Mouse (Mus musculus): ENCODE data around the gene Sun5. TPM values are rescaled to one million over a fixed set of nuclear protein-coding genes. Genes with fewer than 3 reads are reported as not detected.

The Sun5 gene
- total and polyA plus RNA-seq, 2 experiments from 2014 or later: not detected

DNA sequence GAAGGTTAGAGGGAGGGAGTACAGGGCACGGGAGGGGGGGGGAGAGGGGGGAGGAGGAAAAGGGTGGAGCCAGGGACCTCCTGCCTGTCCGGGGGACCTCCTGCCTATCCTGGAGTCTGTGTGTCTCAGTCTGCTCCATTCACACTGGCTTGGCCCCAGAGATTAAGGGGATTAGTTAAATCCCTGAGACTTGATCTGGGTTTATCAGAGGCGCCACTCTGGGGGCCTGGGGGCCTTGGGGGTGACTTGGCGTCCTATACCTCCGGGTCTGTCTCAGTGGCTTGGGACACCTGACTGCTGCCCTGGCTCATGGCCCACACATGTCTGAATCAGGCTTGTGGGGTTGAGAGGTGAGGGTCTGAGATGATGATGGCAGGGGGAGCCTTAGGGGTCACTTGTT lies 17.3 kb downstream of the Sun5 start:
- Histone ChIP-seq H3K9ac (replicated peaks; ENCODE audit: low read length, poor library complexity, severe bottlenecking) (no peak overlapping the region), H3K9me3 (ENCODE audit: low read length) (no peaks in the 10 kb centered on the region), H3K27ac (ENCODE audit: low read depth, low read length) (no peak overlapping the region), H3K36me3 (ENCODE audit: insufficient read depth, low read length) (no peaks in the 10 kb centered on the region), H3K4me1 (ENCODE audit: insufficient read depth, low read length) (no peaks in the 10 kb centered on the region), H3K4me3 (ENCODE audit: low read depth, low read length) (no peak overlapping the region), H3K27me3 (ENCODE audit: insufficient read depth, low read length) (no peaks in the 10 kb centered on the region), H3K4me2 (ENCODE audit: low read depth, low read length, poor library complexity, severe bottlenecking) (no peak overlapping the region)
- ATAC-seq (ENCODE audit: low FRiP score) (no peak), DNase-seq (ENCODE audit: low spot score) (no peak)
- no peak for TF ChIP-seq CTCF (IDR thresholded peaks at IDR 0.05)
- 0% methylated on average over 4 of the region's 5 CpGs for WGBS

- ATAC-seq (ENCODE audit: low FRiP score) (no peak), DNase-seq (ENCODE audit: low spot score) (peak; percentile 44)
- Histone ChIP-seq H3K4me1 (ENCODE audit: insufficient read depth, low read length) (no peaks in the 10 kb centered on the region), H3K9me3 (ENCODE audit: low read length) (no peaks in the 10 kb centered on the region), H3K27me3 (ENCODE audit: insufficient read depth, low read length) (no peaks in the 10 kb centered on the region), H3K27ac (ENCODE audit: low read depth, low read length) (no peak overlapping the region), H3K9ac (replicated peaks; ENCODE audit: low read length, poor library complexity, severe bottlenecking) (no peak overlapping the region), H3K4me2 (ENCODE audit: low read depth, low read length, poor library complexity, severe bottlenecking) (no peak overlapping the region), H3K4me3 (ENCODE audit: low read depth, low read length) (no peak overlapping the region), H3K36me3 (ENCODE audit: insufficient read depth, low read length) (no peaks in the 10 kb centered on the region)
- 57% methylated on average over 4 of the region's 4 CpGs for WGBS
- TF ChIP-seq CTCF (IDR thresholded peaks at IDR 0.05): peak; percentile 51
These were observed 19.9 kb downstream of the Sun5 start for GRCm38 (mm10) chr2:153851030-153851360.

- H3K27me3 ChIP-seq (ENCODE audit: insufficient read depth, low read length): no peaks in the 10 kb centered on the region
- no peak for ATAC-seq (ENCODE audit: low FRiP score)
- TF ChIP-seq CTCF (IDR thresholded peaks at IDR 0.05): peak; percentile 51
- H3K4me1 ChIP-seq (ENCODE audit: insufficient read depth, low read length): no peaks in the 10 kb centered on the region
- no peak for DNase-seq (ENCODE audit: low spot score)
- 81% methylated on average over 6 of the region's 6 CpGs for WGBS
- H3K27ac ChIP-seq (ENCODE audit: low read depth, low read length): no peak overlapping the region
- no peak overlapping the region for H3K4me3 ChIP-seq (ENCODE audit: low read depth, low read length)
- no peak overlapping the region for H3K9ac ChIP-seq (replicated peaks; ENCODE audit: low read length, poor library complexity, severe bottlenecking)
- H3K36me3 ChIP-seq (ENCODE audit: insufficient read depth, low read length): no peaks in the 10 kb centered on the region
- no peaks in the 10 kb centered on the region for H3K9me3 ChIP-seq (ENCODE audit: low read length)
- no peak overlapping the region for H3K4me2 ChIP-seq (ENCODE audit: low read depth, low read length, poor library complexity, severe bottlenecking)
These were observed 20.4 kb downstream of the Sun5 start for GRCm38 (mm10) chr2:153850351-153851029.

DNA sequence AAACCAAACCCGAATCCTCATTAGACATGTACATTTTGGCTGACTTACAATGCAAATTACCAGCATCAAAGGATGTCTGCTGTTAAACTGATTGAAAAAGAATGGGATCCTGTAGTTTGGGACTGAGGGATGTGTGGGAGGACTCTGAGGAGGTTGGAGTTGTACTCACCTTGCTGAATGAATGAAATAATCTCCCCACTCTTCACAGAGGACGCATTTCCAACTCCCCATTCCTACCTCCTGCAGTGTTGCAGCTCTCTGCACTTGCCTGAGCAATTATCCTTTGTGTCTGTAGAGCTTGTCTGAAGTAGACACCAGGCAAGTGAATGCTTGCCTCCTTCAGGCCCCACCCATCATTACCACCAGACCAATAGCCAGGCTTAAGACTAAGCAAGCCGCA lies 22.5 kb downstream of the Sun5 start:
- 76% methylated on average over 3 of the region's 3 CpGs for WGBS
- no peaks in the 10 kb centered on the region for H3K36me3 ChIP-seq (ENCODE audit: insufficient read depth, low read length)
- no peak for ATAC-seq (ENCODE audit: low FRiP score)

DNA sequence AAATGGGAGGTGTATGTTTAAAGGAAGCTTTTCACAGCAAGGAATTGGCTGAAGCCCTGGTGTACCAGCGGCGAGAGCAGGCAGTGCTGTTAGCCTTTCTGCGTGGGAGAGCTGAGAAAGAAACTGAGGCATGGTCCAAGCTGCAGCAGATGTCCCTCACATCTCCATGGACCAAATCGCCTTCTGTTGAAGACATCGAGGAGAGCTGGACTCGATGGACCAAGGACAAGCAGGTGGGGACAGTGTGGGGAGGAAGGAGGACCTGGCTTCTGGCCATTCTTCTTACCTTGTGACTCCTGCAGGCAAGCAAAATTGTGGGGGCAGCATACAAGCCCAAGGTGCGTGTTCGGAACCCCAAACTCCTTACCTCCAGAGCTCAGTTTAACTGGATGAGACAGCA lies 28.0 kb downstream of the Sun5 start:
- no peaks in the 10 kb centered on the region for H3K4me1 ChIP-seq (ENCODE audit: insufficient read depth, low read length)
- no peak overlapping the region for H3K9ac ChIP-seq (replicated peaks; ENCODE audit: low read length, poor library complexity, severe bottlenecking)
- H3K27ac ChIP-seq (ENCODE audit: low read depth, low read length): no peak overlapping the region
- no peaks in the 10 kb centered on the region for H3K27me3 ChIP-seq (ENCODE audit: insufficient read depth, low read length)
- no peaks in the 10 kb centered on the region for H3K36me3 ChIP-seq (ENCODE audit: insufficient read depth, low read length)
- ATAC-seq (ENCODE audit: low FRiP score) (no peak), DNase-seq (ENCODE audit: low spot score) (no peak)
- no peak overlapping the region for H3K4me2 ChIP-seq (ENCODE audit: low read depth, low read length, poor library complexity, severe bottlenecking)
- 85% methylated on average over 8 of the region's 8 CpGs for WGBS
- H3K4me3 ChIP-seq (ENCODE audit: low read depth, low read length): no peak overlapping the region
- no peak for TF ChIP-seq CTCF (IDR thresholded peaks at IDR 0.05)
- no peaks in the 10 kb centered on the region for H3K9me3 ChIP-seq (ENCODE audit: low read length)

More for the DNA sequence above, 22.5 kb downstream of the Sun5 start:
- H3K4me2 ChIP-seq (ENCODE audit: low read depth, low read length, poor library complexity, severe bottlenecking): no peak overlapping the region
- no peak for TF ChIP-seq CTCF (IDR thresholded peaks at IDR 0.05)
- H3K4me3 ChIP-seq (ENCODE audit: low read depth, low read length): no peak overlapping the region
- no peaks in the 10 kb centered on the region for H3K9me3 ChIP-seq (ENCODE audit: low read length)
- no peak for DNase-seq (ENCODE audit: low spot score)
- no peaks in the 10 kb centered on the region for H3K4me1 ChIP-seq (ENCODE audit: insufficient read depth, low read length)
- no peaks in the 10 kb centered on the region for H3K27me3 ChIP-seq (ENCODE audit: insufficient read depth, low read length)
- no peak overlapping the region for H3K9ac ChIP-seq (replicated peaks; ENCODE audit: low read length, poor library complexity, severe bottlenecking)
- no peak overlapping the region for H3K27ac ChIP-seq (ENCODE audit: low read depth, low read length)

DNA sequence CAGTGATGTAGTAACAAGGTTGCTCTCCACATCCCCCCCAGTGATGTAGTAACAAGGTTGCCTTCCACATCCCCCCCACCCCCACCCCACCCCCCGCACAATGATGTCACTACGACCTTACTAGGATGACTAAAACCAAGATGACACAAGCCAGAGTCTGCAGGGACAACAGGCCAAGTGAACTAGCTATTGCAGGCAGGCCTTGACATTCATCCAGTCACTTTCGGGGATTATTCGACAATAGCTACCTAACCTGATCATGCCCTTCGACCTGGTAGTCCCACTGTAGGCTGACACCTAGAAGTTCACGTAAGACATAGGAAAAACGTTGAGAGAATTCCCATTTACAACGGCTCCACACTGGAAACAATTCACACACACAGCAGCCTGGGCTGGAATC lies 37.6 kb downstream of the Sun5 start:
- H3K4me2 ChIP-seq (ENCODE audit: low read depth, low read length, poor library complexity, severe bottlenecking): no peak overlapping the region
- H3K36me3 ChIP-seq (ENCODE audit: insufficient read depth, low read length): no peaks in the 10 kb centered on the region
- TF ChIP-seq CTCF (IDR thresholded peaks at IDR 0.05): no peak
- no peaks in the 10 kb centered on the region for H3K27me3 ChIP-seq (ENCODE audit: insufficient read depth, low read length)
- H3K9ac ChIP-seq (replicated peaks; ENCODE audit: low read length, poor library complexity, severe bottlenecking): no peak overlapping the region
- WGBS: 88% methylated on average over 8 of the region's 8 CpGs
- H3K4me3 ChIP-seq (ENCODE audit: low read depth, low read length): no peak overlapping the region
- no peaks in the 10 kb centered on the region for H3K9me3 ChIP-seq (ENCODE audit: low read length)
- no peak for DNase-seq (ENCODE audit: low spot score)
- H3K27ac ChIP-seq (ENCODE audit: low read depth, low read length): no peak overlapping the region
- H3K4me1 ChIP-seq (ENCODE audit: insufficient read depth, low read length): no peaks in the 10 kb centered on the region
- no peak for ATAC-seq (ENCODE audit: low FRiP score)

Data from midbrain, postnatal 0 days (tissue).